Mouse (Mus musculus): ENCODE measurements around the gene Cenpk. TPM values are rescaled to one million over a fixed set of nuclear protein-coding genes. Genes with fewer than 3 reads are reported as not detected.
A peak's percentile ranks its signal among the peaks of the same experiment; 100 is the strongest.
"Not testable (repeated sequence)": the region's sequence is repeated elsewhere in the genome, so short reads cannot be mapped to it uniquely, and the experiment has no call there.

Gene Cenpk
- 36.1 and 38.9 TPM in 2 replicates for polyA plus RNA-seq (2015; fragmentation: Nextera tagmentation; extraction: Ambion mirVana)

- Histone ChIP-seq H3K9me3 (replicated peaks) (no peaks in the 10 kb centered on the region), H3K27ac (peak within 1 kb of the TSS; percentile 92), H3K4me2 (peak within 1 kb of the TSS; percentile 73), H3K9ac (peak within 1 kb of the TSS; percentile 75), H3K4me1 (replicated peaks) (peaks cover 13% of the 10 kb centered on the region), H3K27me3 (no peaks in the 10 kb centered on the region), H3K36me3 (peaks cover 9% of the 10 kb centered on the region; the same call in 1 of the 2 replicates), H3K4me3 (peak within 1 kb of the TSS; percentile 76)
- ATAC-seq (replicated peaks; ENCODE audit: insufficient number of reproducible peaks, insufficient read depth, low FRiP score, low read depth), result peak; percentile 98
- WGBS, result under 1% methylated on average over 55 of the region's 55 CpGs
Observed at GRCm38 (mm10) chr13:104228384-104229066, at the start of gene Cenpk, which contains the start of gene Ppwd1. Cenpk (plus strand) TSS chr13:104228611. Ppwd1 (minus strand) TSS chr13:104228843.

- H3K4me1 ChIP-seq (replicated peaks), result peaks cover 16% of the 10 kb centered on the region
- WGBS, result under 1% methylated on average over 38 of the region's 38 CpGs
- peak within 1 kb of the TSS; percentile 71 for H3K4me2 ChIP-seq
- peak within 1 kb of the TSS; percentile 84 for H3K27ac ChIP-seq
- no peaks in the 10 kb centered on the region; the same call in 1 of the 2 replicates for H3K36me3 ChIP-seq
- no peaks in the 10 kb centered on the region for H3K27me3 ChIP-seq
- ATAC-seq (replicated peaks; ENCODE audit: insufficient number of reproducible peaks, insufficient read depth, low FRiP score, low read depth), result peak; percentile 99
- peak within 1 kb of the TSS; percentile 97 for H3K4me3 ChIP-seq
- H3K9ac ChIP-seq, result peak within 1 kb of the TSS; percentile 90
- no peaks in the 10 kb centered on the region for H3K9me3 ChIP-seq (replicated peaks)
Observed at GRCm38 (mm10) chr13:104178650-104179121, 49.7 kb upstream of the Cenpk start, which contains the start of gene Trim23. Trim23 (plus strand) TSS chr13:104178797.

GRCm38 (mm10) chr13:104179176-104179888 is 49.1 kb upstream of the Cenpk start:
- 10% methylated on average over 13 of the region's 13 CpGs for WGBS
- Histone ChIP-seq H3K9me3 (replicated peaks) (no peaks in the 10 kb centered on the region), H3K4me1 (replicated peaks) (peaks cover 16% of the 10 kb centered on the region), H3K27me3 (no peaks in the 10 kb centered on the region), H3K4me3 (peak overlapping the region; percentile 97), H3K9ac (peak overlapping the region; percentile 90), H3K36me3 (no peaks in the 10 kb centered on the region; the same call in 1 of the 2 replicates), H3K4me2 (peak overlapping the region; percentile 64), H3K27ac (peak overlapping the region; percentile 81)
- no peak for ATAC-seq (replicated peaks; ENCODE audit: insufficient number of reproducible peaks, insufficient read depth, low FRiP score, low read depth)

GRCm38 (mm10) chr13:104187357-104187756 is 41.1 kb upstream of the Cenpk start:
- no peak overlapping the region for H3K27ac ChIP-seq
- no peak overlapping the region for H3K9ac ChIP-seq
- no peak for ATAC-seq (replicated peaks; ENCODE audit: insufficient number of reproducible peaks, insufficient read depth, low FRiP score, low read depth)
- no peaks in the 10 kb centered on the region for H3K9me3 ChIP-seq (replicated peaks)
- H3K4me1 ChIP-seq (replicated peaks), result no peaks in the 10 kb centered on the region
- no peak overlapping the region for H3K4me2 ChIP-seq
- 54% methylated on average over 4 of the region's 4 CpGs for WGBS
- H3K36me3 ChIP-seq, result peaks cover 24% of the 10 kb centered on the region
- no peaks in the 10 kb centered on the region for H3K27me3 ChIP-seq
- H3K4me3 ChIP-seq, result no peak overlapping the region

GRCm38 (mm10) chr13:104195891-104196290 is 32.5 kb upstream of the Cenpk start:
- not testable (repeated sequence) for H3K4me1 ChIP-seq (replicated peaks); H3K4me3 ChIP-seq; H3K27me3 ChIP-seq; ATAC-seq (replicated peaks; ENCODE audit: insufficient number of reproducible peaks, insufficient read depth, low FRiP score, low read depth); H3K4me2 ChIP-seq; H3K27ac ChIP-seq; H3K9ac ChIP-seq; H3K9me3 ChIP-seq (replicated peaks)
- peaks cover 35% of the 10 kb centered on the region for H3K36me3 ChIP-seq

GRCm38 (mm10) chr13:104204313-104204712 is 24.1 kb upstream of the Cenpk start:
- no peak overlapping the region for H3K4me2 ChIP-seq
- no peak overlapping the region for H3K4me3 ChIP-seq
- H3K4me1 ChIP-seq (replicated peaks), result no peaks in the 10 kb centered on the region
- H3K36me3 ChIP-seq, result peaks cover 32% of the 10 kb centered on the region
- H3K27me3 ChIP-seq, result no peaks in the 10 kb centered on the region
- 63% methylated on average over 1 of the region's 1 CpGs for WGBS
- no peak overlapping the region for H3K27ac ChIP-seq
- no peaks in the 10 kb centered on the region for H3K9me3 ChIP-seq (replicated peaks)
- no peak for ATAC-seq (replicated peaks; ENCODE audit: insufficient number of reproducible peaks, insufficient read depth, low FRiP score, low read depth)
- H3K9ac ChIP-seq, result no peak overlapping the region

- Histone ChIP-seq H3K9me3 (replicated peaks) (no peaks in the 10 kb centered on the region), H3K36me3 (peaks cover 3% of the 10 kb centered on the region; the same call in 1 of the 2 replicates), H3K4me1 (replicated peaks) (peaks cover 13% of the 10 kb centered on the region), H3K4me2 (peak overlapping the region; percentile 65), H3K27me3 (no peaks in the 10 kb centered on the region), H3K27ac (no peak overlapping the region), H3K4me3 (peak overlapping the region; percentile 76), H3K9ac (peak overlapping the region; percentile 75)
- ATAC-seq (replicated peaks; ENCODE audit: insufficient number of reproducible peaks, insufficient read depth, low FRiP score, low read depth), result no peak
- WGBS, result 44% methylated on average over 3 of the region's 3 CpGs
Observed at GRCm38 (mm10) chr13:104227478-104227877, 933 bp upstream of the Cenpk start.

GRCm38 (mm10) chr13:104229181-104229580 is 770 bp downstream of the Cenpk start:
- Histone ChIP-seq H3K4me1 (replicated peaks) (peaks cover 13% of the 10 kb centered on the region), H3K9me3 (replicated peaks) (no peaks in the 10 kb centered on the region), H3K4me3 (peak overlapping the region; percentile 76), H3K27ac (peak overlapping the region; percentile 92), H3K4me2 (peak overlapping the region; percentile 73), H3K9ac (peak overlapping the region; percentile 70), H3K36me3 (peaks cover 7% of the 10 kb centered on the region; the same call in 1 of the 2 replicates), H3K27me3 (no peaks in the 10 kb centered on the region)
- no peak for ATAC-seq (replicated peaks; ENCODE audit: insufficient number of reproducible peaks, insufficient read depth, low FRiP score, low read depth)
- 5% methylated on average over 15 of the region's 15 CpGs for WGBS

GRCm38 (mm10) chr13:104258997-104259396 is 30.6 kb downstream of the Cenpk start:
- WGBS, result 90% methylated on average over 3 of the region's 3 CpGs
- ATAC-seq (replicated peaks; ENCODE audit: insufficient number of reproducible peaks, insufficient read depth, low FRiP score, low read depth), result no peak
- H3K4me3 ChIP-seq, result no peak overlapping the region

GRCm38 (mm10) chr13:104285031-104285431 is 56.6 kb downstream of the Cenpk start:
- H3K4me1 ChIP-seq (replicated peaks), result 0 out of 2 replicates have a peak, but pooled peaks cover 5% of the 10 kb centered on the region
- no peaks in the 10 kb centered on the region for H3K9me3 ChIP-seq (replicated peaks)
- H3K36me3 ChIP-seq, result no peaks in the 10 kb centered on the region
- H3K27ac ChIP-seq, result peak overlapping the region; percentile 97
- ATAC-seq (replicated peaks; ENCODE audit: insufficient number of reproducible peaks, insufficient read depth, low FRiP score, low read depth), result no peak
- peak overlapping the region; percentile 64 for H3K4me2 ChIP-seq
- no peaks in the 10 kb centered on the region for H3K27me3 ChIP-seq
- 6% methylated on average over 2 of the region's 2 CpGs for WGBS
- peak overlapping the region; percentile 58; the same call in 1 of the 2 replicates for H3K4me3 ChIP-seq
- H3K9ac ChIP-seq, result no peak overlapping the region

More at GRCm38 (mm10) chr13:104258997-104259396, 30.6 kb downstream of the Cenpk start:
- Histone ChIP-seq H3K9ac (no peak overlapping the region), H3K9me3 (replicated peaks) (no peaks in the 10 kb centered on the region; the same call in 1 of the 2 replicates), H3K27me3 (no peaks in the 10 kb centered on the region), H3K4me2 (no peak overlapping the region), H3K4me1 (replicated peaks) (no peaks in the 10 kb centered on the region), H3K36me3 (no peaks in the 10 kb centered on the region), H3K27ac (no peak overlapping the region)

GRCm38 (mm10) chr13:104285737-104286311 is 57.4 kb downstream of the Cenpk start:
- 0 out of 2 replicates have a peak, but pooled peaks cover 5% of the 10 kb centered on the region for H3K4me1 ChIP-seq (replicated peaks)
- peak overlapping the region; percentile 58 for H3K4me3 ChIP-seq
- H3K27me3 ChIP-seq, result no peaks in the 10 kb centered on the region
- H3K9ac ChIP-seq, result peak overlapping the region; percentile 54
- ATAC-seq (replicated peaks; ENCODE audit: insufficient number of reproducible peaks, insufficient read depth, low FRiP score, low read depth), result no peak
- no peaks in the 10 kb centered on the region for H3K36me3 ChIP-seq
- H3K9me3 ChIP-seq (replicated peaks), result no peaks in the 10 kb centered on the region
- peak overlapping the region; percentile 97 for H3K27ac ChIP-seq
- H3K4me2 ChIP-seq, result peak overlapping the region; percentile 64
- under 1% methylated on average over 10 of the region's 10 CpGs for WGBS

Measured in heart, embryonic 15.5 days (tissue).